Mouse (Mus musculus) c-Kit-positive CD71-positive TER-119-positive erythroid progenitor cells, embryonic 14.5 days (primary cell): ENCODE results near the gene Men1.
"Not testable (repeated sequence)": the region's sequence is repeated elsewhere in the genome, so short reads cannot be mapped to it uniquely, and the experiment has no call there.

Experiments used
- DNase-seq: peaks from one replicate; pipeline ENCODE4 v3.0.0-alpha.2; 2013; ENCODE audit warnings: low spot score

Gene Men1

DNA sequence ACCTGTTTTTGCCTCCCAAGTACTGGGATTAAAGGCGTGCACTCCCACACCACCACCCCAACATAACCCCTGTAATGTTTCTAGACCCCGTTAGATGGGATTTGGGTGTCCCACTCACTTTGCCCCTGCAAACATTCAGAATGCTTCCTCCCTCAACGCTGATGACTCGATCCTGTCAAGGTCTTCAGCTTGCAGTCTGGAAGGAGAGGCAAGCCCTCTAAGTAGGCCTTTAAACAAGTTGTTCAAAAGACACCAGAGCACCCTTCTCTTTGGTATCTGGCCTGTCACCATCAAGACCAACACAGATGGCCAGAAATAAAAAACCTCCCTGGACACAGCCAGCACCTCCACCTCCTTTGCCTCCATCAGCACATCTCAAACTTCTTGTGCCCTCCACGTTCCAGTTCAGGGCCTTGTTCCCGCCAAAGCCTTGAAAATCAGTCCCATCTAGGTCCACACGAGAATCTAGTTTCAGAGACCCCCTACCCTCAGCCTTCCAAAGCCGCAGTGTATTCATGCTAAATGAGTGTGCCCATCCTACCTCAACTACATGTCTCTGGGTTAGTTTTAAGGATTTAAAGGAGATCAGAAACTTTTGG, 29.2 kb upstream of the Men1 start:
- no peak for DNase-seq

- DNase-seq = peak; percentile 81
Measured at GRCm38 (mm10) chr19:6306137-6306551, 28.6 kb upstream of the Men1 start, which contains the start of gene Cdc42bpg. Cdc42bpg (plus strand) TSS chr19:6306456.

DNA sequence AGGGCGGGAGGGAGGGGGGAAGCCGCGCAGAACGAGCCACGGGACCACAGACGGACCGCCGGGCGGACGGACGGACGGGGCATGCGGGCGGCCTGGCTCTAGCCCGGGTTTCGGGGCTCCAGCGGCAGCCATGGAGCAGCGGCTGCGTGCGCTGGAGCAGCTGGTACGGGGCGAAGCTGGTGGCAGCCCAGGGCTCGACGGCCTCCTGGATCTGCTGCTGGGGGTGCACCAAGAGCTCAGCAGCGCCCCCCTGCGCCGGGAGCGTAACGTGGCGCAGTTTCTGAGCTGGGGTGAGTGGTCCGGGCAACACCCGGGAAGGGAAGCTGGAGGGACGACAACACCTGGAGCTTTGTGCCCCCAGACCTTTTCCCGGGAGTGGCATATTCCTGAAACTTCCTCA, 28.2 kb upstream of the Men1 start:
- peak; percentile 73 for DNase-seq

DNA sequence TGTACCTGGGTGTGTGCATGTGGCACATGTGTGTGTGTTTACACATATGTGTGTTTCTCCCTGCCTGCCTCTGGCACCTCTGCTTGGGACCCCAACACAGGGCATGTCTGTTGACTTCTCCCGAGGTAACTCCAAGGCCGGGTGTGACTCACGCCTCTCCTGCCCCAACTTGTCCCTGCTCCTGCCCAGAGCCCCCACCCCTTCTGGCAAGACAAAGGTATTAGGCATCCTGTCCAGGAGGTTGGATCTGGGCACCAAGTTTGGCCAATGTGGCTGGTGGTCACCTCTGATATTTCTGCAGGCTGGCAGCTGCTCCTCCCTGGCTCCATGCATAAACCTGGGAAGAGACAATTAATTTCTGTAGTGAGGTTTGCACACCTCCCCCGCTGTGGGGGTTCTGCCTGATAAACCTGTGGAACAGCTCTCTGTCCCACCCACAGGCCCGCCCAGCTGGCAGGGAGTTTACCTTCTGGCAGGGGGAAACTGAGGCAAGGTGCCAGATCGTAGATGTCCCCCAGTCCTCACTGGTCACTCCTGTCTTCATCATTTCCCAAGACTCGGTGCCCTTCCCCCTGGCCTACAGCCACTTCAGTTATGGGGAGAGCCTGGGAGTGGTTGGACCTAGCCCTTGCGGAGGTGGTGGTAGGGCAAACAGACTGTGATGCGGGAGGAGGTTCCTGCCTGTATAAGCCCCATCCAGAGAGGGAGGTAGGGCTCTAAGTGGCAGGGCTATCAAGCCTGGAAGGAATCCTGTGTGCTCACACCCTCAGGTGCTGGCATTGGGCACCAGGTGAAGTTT, 26.8 kb upstream of the Men1 start:
- DNase-seq = no peak

DNA sequence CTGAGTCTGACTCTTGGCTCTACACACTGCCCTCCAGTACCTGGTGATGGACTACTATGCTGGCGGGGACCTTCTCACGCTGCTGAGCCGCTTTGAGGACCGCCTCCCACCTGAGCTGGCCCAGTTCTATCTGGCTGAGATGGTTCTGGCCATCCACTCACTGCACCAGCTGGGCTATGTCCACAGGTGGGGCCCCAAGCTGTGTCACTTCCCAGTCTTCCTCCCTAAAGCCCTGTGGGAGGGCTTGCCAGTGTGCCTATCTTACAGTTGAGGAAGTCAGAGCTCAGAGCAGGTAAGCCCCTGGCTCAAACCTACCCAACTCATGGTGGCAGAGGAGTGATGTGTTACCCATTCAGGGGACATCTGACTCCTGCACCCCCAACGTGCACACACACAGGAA, 24.6 kb upstream of the Men1 start:
- no peak for DNase-seq

DNA sequence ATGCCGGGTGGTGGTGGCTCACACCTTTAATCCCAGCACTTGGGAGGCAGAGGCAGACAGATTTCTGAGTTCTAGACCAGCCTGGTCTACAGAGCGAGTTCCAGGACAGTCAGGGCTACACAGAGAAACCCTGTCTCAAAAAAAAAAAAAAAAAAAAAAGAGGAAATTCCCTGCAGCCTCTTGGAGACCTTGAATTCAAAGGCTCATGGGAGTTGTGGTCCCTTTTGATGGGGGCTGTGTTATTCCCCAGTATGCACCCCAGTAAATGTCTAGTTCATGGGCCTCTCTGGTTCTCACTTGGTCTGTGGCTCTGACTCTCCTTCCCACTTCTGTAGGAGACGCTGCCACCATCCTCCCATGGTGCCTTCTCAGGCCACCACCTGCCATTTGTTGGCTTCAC, 23.0 kb upstream of the Men1 start:
- not testable (repeated sequence) for DNase-seq

GRCm38 (mm10) chr19:6313796-6314195, 21.0 kb upstream of the Men1 start:
- DNase-seq = no peak

- DNase-seq = no peak
Measured at GRCm38 (mm10) chr19:6314513-6314912, 20.3 kb upstream of the Men1 start.

DNA sequence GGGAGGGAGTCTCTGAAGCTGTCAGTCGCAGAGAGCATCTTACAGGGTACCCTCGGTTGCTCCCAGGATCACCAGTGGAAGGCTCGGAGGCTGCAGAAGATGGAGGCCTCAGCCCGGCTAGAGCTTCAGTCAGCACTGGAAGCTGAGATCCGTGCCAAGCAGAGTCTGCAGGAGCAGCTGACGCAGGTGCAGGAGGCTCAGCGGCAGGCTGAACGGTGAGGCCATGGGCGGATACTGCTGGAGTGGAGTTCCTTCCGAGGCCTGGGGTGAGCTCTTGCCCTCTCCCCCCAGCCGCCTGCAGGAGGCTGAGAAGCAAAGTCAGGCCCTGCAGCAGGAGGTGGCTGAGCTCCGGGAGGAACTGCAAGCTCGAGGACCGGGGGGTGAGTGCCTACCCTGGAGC, 19.2 kb upstream of the Men1 start:
- no peak for DNase-seq

GRCm38 (mm10) chr19:6318145-6318544, 16.6 kb upstream of the Men1 start:
- DNase-seq = no peak

DNA sequence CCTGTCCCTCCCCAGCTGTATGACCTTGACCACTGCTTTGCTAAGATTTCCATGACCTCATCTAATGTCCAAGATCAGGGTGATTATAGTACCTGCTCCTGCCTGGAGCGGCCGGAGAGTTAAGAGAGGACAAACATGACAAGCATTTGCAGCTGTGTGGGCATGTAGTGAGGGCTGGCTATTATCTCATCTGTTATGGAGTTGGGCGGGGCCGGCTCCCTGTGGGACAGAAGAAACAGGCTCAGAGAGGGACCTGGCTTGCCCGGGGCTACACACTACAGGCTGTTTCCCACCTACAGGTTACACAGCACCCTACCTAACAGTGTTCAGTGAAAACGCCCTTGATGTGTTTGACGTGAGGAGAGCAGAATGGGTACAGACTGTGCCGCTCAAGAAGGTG, 13.4 kb upstream of the Men1 start:
- no peak for DNase-seq

DNA sequence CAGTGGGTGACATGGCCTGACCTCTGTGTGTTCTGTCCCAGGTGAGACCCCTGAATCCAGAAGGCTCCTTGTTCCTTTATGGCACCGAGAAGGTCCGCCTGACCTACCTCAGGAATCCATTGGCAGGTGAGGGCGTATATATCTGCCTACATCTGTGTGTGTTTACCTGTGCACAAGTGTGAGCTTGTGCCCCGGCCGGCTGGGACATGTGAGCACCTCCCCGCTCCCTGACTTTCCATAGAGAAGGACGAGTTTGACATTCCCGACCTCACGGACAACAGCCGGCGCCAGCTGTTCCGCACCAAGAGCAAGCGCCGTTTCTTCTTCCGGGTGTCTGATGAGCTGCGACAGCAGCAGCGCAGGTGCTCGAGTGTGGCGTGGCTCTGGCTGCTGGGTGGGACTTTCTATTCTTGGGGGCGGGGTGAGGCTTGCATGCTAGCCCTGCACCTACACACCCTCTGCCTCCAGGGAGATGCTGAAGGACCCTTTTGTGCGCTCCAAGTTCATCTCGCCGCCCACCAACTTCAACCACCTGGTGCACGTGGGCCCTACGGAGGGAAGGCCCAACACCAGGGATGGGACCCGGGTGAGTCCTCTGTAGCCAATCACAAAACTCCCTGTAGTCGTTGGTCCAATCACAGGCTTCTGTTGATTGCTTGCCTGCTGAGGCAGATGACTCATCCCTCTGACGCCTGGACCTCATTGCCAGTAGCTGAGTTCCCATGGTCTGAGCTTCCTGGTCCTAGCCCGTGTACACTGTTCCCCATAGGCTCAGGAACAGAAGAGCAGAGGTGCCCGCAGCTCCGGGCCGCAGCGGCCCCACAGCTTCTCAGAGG, 12.8 kb upstream of the Men1 start:
- DNase-seq = no peak

- DNase-seq = no peak
Measured at GRCm38 (mm10) chr19:6324751-6325150, 10.0 kb upstream of the Men1 start.

DNA sequence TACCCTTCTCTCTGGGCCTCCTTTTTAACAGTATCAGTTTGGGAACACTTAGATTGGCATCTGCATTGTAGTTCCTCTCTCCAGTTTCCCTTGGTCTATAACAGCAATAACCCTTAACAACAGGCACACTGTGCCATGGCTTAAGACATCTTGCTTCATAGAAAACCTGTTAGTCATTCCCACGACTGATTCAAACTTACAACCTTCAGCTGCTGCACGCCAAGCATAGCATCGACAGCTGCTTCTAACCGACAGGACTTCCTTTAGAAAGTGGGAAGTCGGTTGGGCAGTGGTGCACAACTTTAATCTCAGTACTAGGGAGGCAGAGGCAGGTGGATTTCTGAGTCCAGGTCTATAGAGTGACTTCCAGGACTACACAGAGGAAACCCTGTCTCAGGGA, 3.6 kb upstream of the Men1 start:
- DNase-seq = no peak

GRCm38 (mm10) chr19:6331719-6332516, 2.9 kb upstream of the Men1 start:
- DNase-seq = no peak

DNA sequence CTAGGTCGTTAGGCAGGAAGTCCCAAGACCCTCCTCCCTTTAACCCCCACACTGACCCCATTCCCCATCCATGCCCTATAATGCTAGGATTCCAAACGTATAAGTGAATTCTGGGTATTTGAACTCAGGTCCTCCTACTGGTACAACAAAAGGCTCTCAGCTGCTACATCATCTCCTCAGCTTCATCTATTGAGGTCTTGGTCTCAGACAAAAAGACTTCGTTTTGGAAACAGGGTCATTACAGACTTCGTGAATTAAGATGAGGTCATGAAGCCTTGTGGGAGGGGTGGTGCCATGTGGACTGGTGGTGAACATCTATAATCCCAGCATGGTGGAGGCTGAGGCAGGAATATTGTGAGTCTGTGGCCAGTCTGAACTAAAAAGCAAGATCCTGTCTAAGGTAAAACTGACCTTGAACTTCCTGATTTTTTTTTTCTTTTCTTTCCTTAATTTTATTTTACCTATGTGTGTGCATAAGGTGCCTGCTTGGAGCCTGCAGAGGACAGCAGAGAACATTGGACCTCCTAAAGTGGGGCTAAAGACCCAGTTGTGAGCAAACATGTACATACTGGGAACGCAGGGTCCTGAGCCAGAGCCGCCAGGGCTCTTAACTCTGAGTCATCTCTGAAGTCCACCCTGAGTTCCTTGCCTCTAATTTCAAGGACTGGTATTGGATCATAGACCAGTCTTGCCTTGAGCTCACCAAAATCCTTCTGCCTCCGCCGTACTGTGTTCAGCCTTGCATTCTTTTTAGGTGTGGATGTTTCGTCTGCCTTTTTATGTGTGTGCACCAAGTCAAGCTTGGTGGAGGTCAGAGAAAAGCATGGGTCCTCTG, 801 bp upstream of the Men1 start:
- no peak for DNase-seq

DNA sequence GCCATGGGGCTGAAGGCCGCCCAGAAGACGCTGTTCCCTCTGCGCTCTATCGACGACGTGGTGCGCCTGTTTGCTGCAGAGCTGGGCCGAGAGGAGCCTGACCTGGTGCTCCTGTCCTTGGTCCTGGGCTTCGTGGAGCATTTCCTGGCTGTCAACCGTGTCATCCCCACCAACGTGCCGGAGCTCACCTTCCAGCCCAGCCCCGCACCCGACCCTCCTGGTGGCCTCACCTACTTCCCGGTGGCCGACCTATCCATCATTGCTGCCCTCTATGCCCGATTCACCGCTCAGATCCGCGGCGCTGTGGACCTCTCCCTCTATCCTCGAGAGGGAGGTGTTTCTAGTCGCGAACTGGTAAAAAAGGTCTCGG, 664 bp downstream of the Men1 start:
- no peak for DNase-seq

DNA sequence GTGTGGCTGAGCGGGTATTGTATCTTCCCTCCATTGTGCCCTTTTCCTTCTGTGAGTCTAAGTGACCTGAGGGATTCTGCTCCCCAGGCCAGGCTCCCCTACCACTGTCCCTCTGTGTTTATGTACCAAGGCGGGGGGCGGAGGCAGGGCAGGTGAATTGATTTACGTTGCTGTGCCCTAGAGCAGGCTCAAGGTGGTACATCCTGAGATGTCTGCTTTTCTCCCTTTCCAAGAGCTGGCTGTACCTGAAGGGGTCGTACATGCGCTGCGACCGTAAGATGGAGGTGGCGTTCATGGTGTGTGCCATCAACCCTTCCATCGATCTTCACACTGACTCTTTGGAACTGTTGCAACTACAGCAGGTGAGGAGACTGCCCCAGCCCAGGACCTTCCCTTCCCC, 2.1 kb downstream of the Men1 start:
- DNase-seq = no peak

GRCm38 (mm10) chr19:6338171-6338570, 3.4 kb downstream of the Men1 start:
- no peak for DNase-seq

- no peak for DNase-seq
Measured at GRCm38 (mm10) chr19:6338716-6339115, 3.9 kb downstream of the Men1 start.

GRCm38 (mm10) chr19:6339191-6339590, 4.4 kb downstream of the Men1 start:
- DNase-seq = no peak
